Mouse (Mus musculus) ES-E14 (cell line): ENCODE results near the gene Gm48552.

Experiments
- CHD2 ChIP-seq: IDR thresholded peaks from 2 replicates; pipeline ENCODE4 v1.6.1; 2014; ENCODE audit warnings: mild to moderate bottlenecking, low read depth, low read length, inconsistent platforms
- MAFK ChIP-seq: IDR thresholded peaks from 2 replicates; pipeline ENCODE4 v1.6.1; 2014; ENCODE audit warnings: mild to moderate bottlenecking, low read depth, low read length, inconsistent platforms; ENCODE audit not compliant: insufficient read depth
- ZC3H11A ChIP-seq: IDR thresholded peaks from 2 replicates; pipeline ENCODE4 v1.6.1; 2012; ENCODE audit warnings: low read depth, mild to moderate bottlenecking, inconsistent platforms, low read length, borderline replicate concordance
- ZNF384 ChIP-seq: IDR thresholded peaks from 2 replicates; pipeline ENCODE4 v1.6.1; 2012; ENCODE audit warnings: low read depth, low read length, inconsistent platforms

GRCm38 (mm10) chr10:81399798-81400308, 11.0 kb downstream of the Gm48552 start:
- TF ChIP-seq ZC3H11A = no peak
- no peak for TF ChIP-seq MAFK
- TF ChIP-seq CHD2 = no peak
- TF ChIP-seq ZNF384 = no peak
